Mouse (Mus musculus) leukemia stem cell, adult 10-12 weeks (primary cell): ENCODE data around the gene Jag1. TPM values are rescaled to one million over a fixed set of nuclear protein-coding genes. Genes with fewer than 3 reads are reported as not detected.

ENCODE experiments used
- polyA plus RNA-seq: library from polyadenylated mRNA; stranded (reverse); fragments of >175 nt; gene quantifications from 2 replicates; pipeline ENCODE4 v1.2.3, GENCODE M21; 2012; ENCODE audit warnings: low replicate concordance

Jag1 gene
- 0.11 and 0.87 TPM in 2 replicates for polyA plus RNA-seq

GRCm38 (mm10) chr2:137116025-137116674, at the start of gene Jag1:
Jag1 (minus strand) TSS chr2:137116644.

Other genes starting within 250 kb of the Jag1 start
- not detected in 2 replicates for gene AL731706.2, start 231.0 kb downstream of the Jag1 start, polyA plus RNA-seq
- gene Slx4ip, start 225.4 kb downstream of the Jag1 start, polyA plus RNA-seq = 0.41 and 0.69 TPM in 2 replicates
- gene AL731706.1, start 225.3 kb downstream of the Jag1 start, polyA plus RNA-seq = not detected in 2 replicates
- 0.09 and 0.30 TPM in 2 replicates for gene Mkks, start 225.3 kb downstream of the Jag1 start, polyA plus RNA-seq